Comparison of ENCODE assay signal across 15 mouse cellular contexts in the genomic region with DNA sequence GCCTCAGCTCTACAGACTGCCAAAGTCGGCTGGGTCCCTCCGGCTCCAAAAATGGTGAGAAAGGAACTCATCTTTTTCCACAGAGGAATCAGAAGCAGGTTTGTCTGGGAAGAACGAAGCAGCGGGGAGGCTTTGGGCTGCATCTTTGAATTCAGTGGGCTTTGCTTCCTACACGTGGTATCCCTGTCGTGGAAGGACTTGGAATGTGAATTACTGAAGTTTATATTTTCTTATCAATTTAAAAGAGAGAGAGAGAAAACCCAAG. TPM values are rescaled to one million over a fixed set of nuclear protein-coding genes. Genes with fewer than 3 reads are reported as not detected.
"Had no signal": no experiment of that assay in that cellular context is flagged by ENCODE, and none has a peak within 500 bp of the region (broad histone marks: within the 10 kb centered on the region; RNA-seq: fewer than 3 reads in every experiment).

No protein-coding gene starts in this region.

- DNase-seq: lung, postnatal 10 days; right cerebral cortex, postnatal 14 days had no signal

- ATAC-seq: intestine, embryonic 16.5 days; midbrain, embryonic 16.5 days had no signal

- H3K4me2 ChIP-seq: liver, embryonic 11.5 days; liver, embryonic 15.5 days; lung, embryonic 14.5 days; midbrain, embryonic 11.5 days had no signal

- H3K36me3 ChIP-seq: liver, embryonic 15.5 days had no signal

- H3K9ac ChIP-seq: liver, embryonic 15.5 days; lung, embryonic 14.5 days had no signal

- H3K27ac ChIP-seq: layer of hippocampus, adult 2 months; liver, embryonic 15.5 days; macrophage had no signal

- H3K9me3 ChIP-seq: liver, embryonic 15.5 days had no signal

- H3K4me3 ChIP-seq: layer of hippocampus, adult 2 months; liver, embryonic 15.5 days; megakaryocyte, embryonic 14.5 days had no signal

RNA-seq across cellular contexts. Expression of a gene that starts 2.6 kb away (rescaled TPM):
- polyA plus RNA-seq: kidney, adult 2 months; liver, embryonic 15.5 days; lung, embryonic 14.5 days; macrophage; midbrain, embryonic 11.5 days; midbrain, embryonic 16.5 days; neural tube, embryonic 14.5 days; spleen, adult 2 months; stomach, embryonic 16.5 days had no signal

RNA-seq across cellular contexts. Expression of a gene that starts 17.6 kb away (rescaled TPM):
- polyA plus RNA-seq: liver, embryonic 15.5 days; lung, embryonic 14.5 days; macrophage; midbrain, embryonic 11.5 days; midbrain, embryonic 16.5 days; spleen, adult 2 months; stomach, embryonic 16.5 days had no signal

RNA-seq across cellular contexts. Expression of a gene that starts 22.6 kb away (rescaled TPM):
- polyA plus RNA-seq: lung, embryonic 14.5 days; macrophage; midbrain, embryonic 11.5 days; midbrain, embryonic 16.5 days; spleen, adult 2 months had no signal

RNA-seq across cellular contexts. Expression of a gene that starts 32.4 kb away (rescaled TPM):
- polyA plus RNA-seq: lung, embryonic 14.5 days; midbrain, embryonic 11.5 days; midbrain, embryonic 16.5 days had no signal

RNA-seq across cellular contexts. Expression of a gene that starts 41.6 kb away (rescaled TPM):
- polyA plus RNA-seq: midbrain, embryonic 11.5 days; midbrain, embryonic 16.5 days had no signal
